Mouse (Mus musculus): ENCODE results near the gene Serp2. TPM values are rescaled to one million over a fixed set of nuclear protein-coding genes. Genes with fewer than 3 reads are reported as not detected.

The Serp2 gene
- polyA plus RNA-seq, 1 experiment from 2014 or later, result 0.58 TPM

DNA sequence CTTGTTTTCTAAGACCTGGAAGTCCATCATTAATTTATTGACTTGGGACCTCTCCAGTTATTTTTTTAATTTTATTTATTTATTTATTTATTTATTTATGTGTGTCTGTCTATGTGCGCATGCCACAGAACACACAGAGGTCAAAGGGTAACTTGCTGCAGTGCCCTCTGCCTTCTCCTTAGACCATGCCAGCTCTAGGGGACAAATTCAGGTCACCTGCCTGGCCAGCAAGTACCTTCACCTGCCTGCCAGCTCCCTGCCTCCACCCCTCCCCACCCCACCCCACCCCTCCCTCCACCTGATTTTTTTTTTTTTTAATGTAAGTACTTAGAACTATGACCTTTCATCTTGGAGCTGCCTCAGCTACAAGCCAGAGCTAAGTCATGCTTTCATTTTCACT, 73.0 kb downstream of the Serp2 start:
- no peaks in the 10 kb centered on the region for H3K36me3 ChIP-seq (replicated peaks; ENCODE audit: insufficient read depth, low read length)
- no peak for DNase-seq
- H3K4me3 ChIP-seq (ENCODE audit: low read depth, low read length), result no peak overlapping the region
- H3K4me2 ChIP-seq (ENCODE audit: low read depth, low read length), result no peak overlapping the region
- ATAC-seq, result no peak
- H3K27me3 ChIP-seq (ENCODE audit: insufficient read depth, low read length), result no peaks in the 10 kb centered on the region
- H3K9ac ChIP-seq (replicated peaks), result no peak overlapping the region
- no peaks in the 10 kb centered on the region for H3K9me3 ChIP-seq (ENCODE audit: low read length)
- 86% methylated on average over 1 of the region's 1 CpGs for WGBS (ENCODE audit: insufficient replicate concordance)
- H3K27ac ChIP-seq (ENCODE audit: low read depth), result no peak overlapping the region
- peaks cover 2% of the 10 kb centered on the region; the same call in 1 of the 2 replicates for H3K4me1 ChIP-seq (ENCODE audit: insufficient read depth)
- no peak for TF ChIP-seq CTCF (IDR thresholded peaks at IDR 0.05; ENCODE audit: low read depth)
- no peak for TF ChIP-seq EP300 (IDR thresholded peaks at IDR 0.05; ENCODE audit: low read depth)

Other genes with a start within 250 kb of the Serp2 start
- 130 and 137 TPM in 2 replicates for gene Tsc22d1, start 141.9 kb downstream of the Serp2 start, polyA plus RNA-seq (2015; fragmentation: Nextera tagmentation; extraction: Ambion mirVana)